Mouse (Mus musculus) kidney, adult 2 months (tissue): ENCODE results near the gene Daxx. TPM values are rescaled to one million over a fixed set of nuclear protein-coding genes. Genes with fewer than 3 reads are reported as not detected.

Experiments
- DNase-seq: peaks from one replicate; pipeline ENCODE4 v3.0.0; 2021
- H3K27ac ChIP-seq: fragments of 200-500 bp; 2 replicates; pipeline ENCODE4 v1.5.1; 2012; ENCODE audit warnings: low read depth, low read length, control low read depth, inconsistent platforms; ENCODE audit not compliant: insufficient read depth
- H3K27me3 ChIP-seq: fragments of 200-500 bp; replicated peaks from 2 replicates; pipeline ENCODE4 v1.6.1; 2012; ENCODE audit warnings: mild to moderate bottlenecking, moderate library complexity, low read length, inconsistent platforms; ENCODE audit not compliant: control insufficient read depth, insufficient read depth
- H3K36me3 ChIP-seq: fragments of 200-500 bp; 2 replicates; pipeline ENCODE4 v1.6.1; 2012; ENCODE audit warnings: mild to moderate bottlenecking, moderate library complexity, low read length, inconsistent platforms; ENCODE audit not compliant: control insufficient read depth, insufficient read depth
- H3K4me1 ChIP-seq: fragments of 200-500 bp; 2 replicates; pipeline ENCODE4 v1.6.1; 2011; ENCODE audit warnings: low read length; ENCODE audit not compliant: control insufficient read depth, insufficient read depth
- H3K4me3 ChIP-seq: fragments of 200-500 bp; 2 replicates; pipeline ENCODE4 v1.5.1; 2011; ENCODE audit warnings: mild to moderate bottlenecking, low read depth, low read length, control low read depth; ENCODE audit not compliant: insufficient read depth
- CTCF ChIP-seq: fragments of 200-500 bp; conservative IDR thresholded peaks from 2 replicates; pipeline ENCODE4 v1.5.1; 2011; ENCODE audit warnings: low read depth, mild to moderate bottlenecking, control low read depth, low read length, moderate library complexity, mixed read lengths; ENCODE audit not compliant: insufficient read depth, insufficient read length
- POLR2A ChIP-seq: fragments of 200-500 bp; IDR thresholded peaks from one replicate; pipeline ENCODE4 v1.6.1; 2011; ENCODE audit warnings: low read depth, low read length, control low read depth
- WGBS: fragments of 180-500 bp; shearing (Covaris S2); methylation state at CpG from one replicate; pipeline ENCODE4 v1.1.7; 2018; 5-methylcytosine and 5-hydroxymethylcytosine counted together
- polyA plus RNA-seq: library from polyadenylated mRNA; depleted of rRNA; stranded (reverse); fragments of >200 nt; gene quantifications from 2 replicates; pipeline ENCODE4 v1.2.3, GENCODE M21; 2012

Daxx gene
- polyA plus RNA-seq, 1 experiment, result 35.0 TPM

- no peaks in the 10 kb centered on the region for H3K27me3 ChIP-seq
- no peaks in the 10 kb centered on the region for H3K4me1 ChIP-seq
- no peak overlapping the region for H3K27ac ChIP-seq
- TF ChIP-seq POLR2A (no peak), CTCF (no peak)
- no peak overlapping the region for H3K4me3 ChIP-seq
- no peak for DNase-seq
- 95% methylated on average over 11 of the region's 11 CpGs for WGBS
- no peaks in the 10 kb centered on the region for H3K36me3 ChIP-seq
Observed at GRCm38 (mm10) chr17:33931947-33932346, 22.7 kb downstream of the Daxx start.

GRCm38 (mm10) chr17:33932448-33932847 lies 23.2 kb downstream of the Daxx start:
- Histone ChIP-seq H3K4me1 (no peaks in the 10 kb centered on the region), H3K27ac (no peak overlapping the region), H3K27me3 (no peaks in the 10 kb centered on the region), H3K4me3 (no peak overlapping the region), H3K36me3 (no peaks in the 10 kb centered on the region)
- no peak for DNase-seq
- 80% methylated on average over 14 of the region's 14 CpGs for WGBS
- TF ChIP-seq CTCF, result no peak
- TF ChIP-seq POLR2A, result no peak

- H3K27ac ChIP-seq, result no peak overlapping the region
- no peak for DNase-seq
- no peak overlapping the region for H3K4me3 ChIP-seq
- WGBS, result 94% methylated on average over 15 of the region's 15 CpGs
- H3K27me3 ChIP-seq, result no peaks in the 10 kb centered on the region
- no peaks in the 10 kb centered on the region for H3K36me3 ChIP-seq
- no peaks in the 10 kb centered on the region for H3K4me1 ChIP-seq
- no peak for TF ChIP-seq POLR2A
- no peak for TF ChIP-seq CTCF
Observed at GRCm38 (mm10) chr17:33932970-33933369, 23.8 kb downstream of the Daxx start.

GRCm38 (mm10) chr17:33935422-33936055 lies 26.3 kb downstream of the Daxx start:
- TF ChIP-seq CTCF (no peak), POLR2A (no peak)
- no peak overlapping the region for H3K4me3 ChIP-seq
- no peak for DNase-seq
- H3K27ac ChIP-seq, result no peak overlapping the region
- WGBS, result 80% methylated on average over 21 of the region's 21 CpGs
- H3K36me3 ChIP-seq, result no peaks in the 10 kb centered on the region
- no peaks in the 10 kb centered on the region for H3K27me3 ChIP-seq
- no peaks in the 10 kb centered on the region for H3K4me1 ChIP-seq

- Histone ChIP-seq H3K4me3 (no peak overlapping the region), H3K27me3 (no peaks in the 10 kb centered on the region), H3K4me1 (no peaks in the 10 kb centered on the region), H3K27ac (no peak overlapping the region), H3K36me3 (no peaks in the 10 kb centered on the region)
- no peak for DNase-seq
- TF ChIP-seq CTCF (no peak), POLR2A (no peak)
- whole genome bisulfite sequencing, result 87% methylated on average over 15 of the region's 15 CpGs
Observed at GRCm38 (mm10) chr17:33936993-33937392, 27.8 kb downstream of the Daxx start.

GRCm38 (mm10) chr17:33938783-33939182 lies 29.6 kb downstream of the Daxx start:
- WGBS, result 69% methylated on average over 11 of the region's 11 CpGs
- Histone ChIP-seq H3K27ac (no peak overlapping the region), H3K36me3 (no peaks in the 10 kb centered on the region), H3K27me3 (no peaks in the 10 kb centered on the region), H3K4me1 (no peaks in the 10 kb centered on the region), H3K4me3 (no peak overlapping the region)
- DNase-seq, result no peak
- TF ChIP-seq POLR2A, result no peak
- no peak for TF ChIP-seq CTCF

- H3K27ac ChIP-seq, result peak within 1 kb of the TSS; percentile 79
- peak; percentile 95 for DNase-seq
- H3K4me1 ChIP-seq, result no peaks in the 10 kb centered on the region
- H3K4me3 ChIP-seq, result peak within 1 kb of the TSS; percentile 99
- TF ChIP-seq POLR2A, result no peak
- TF ChIP-seq CTCF, result no peak
- no peaks in the 10 kb centered on the region for H3K27me3 ChIP-seq
- H3K36me3 ChIP-seq, result no peaks in the 10 kb centered on the region
- under 1% methylated on average over 36 of the region's 36 CpGs for WGBS
Observed at GRCm38 (mm10) chr17:33940206-33940805, 31.1 kb downstream of the Daxx start, which contains the start of the genes Pfdn6 and Wdr46. Pfdn6 (minus strand) TSS chr17:33940343. Wdr46 (plus strand) TSS chr17:33940660.
